Mouse (Mus musculus) brain, embryonic 14.5 days (tissue): ENCODE data around the gene Lurap1l.

ENCODE experiments used
- CTCF ChIP-seq: fragments of 200-500 bp; IDR thresholded peaks from 2 replicates; pipeline ENCODE4 v1.5.1; 2012; ENCODE audit warnings: inconsistent platforms, mild to moderate bottlenecking, moderate library complexity, borderline replicate concordance; ENCODE audit not compliant: insufficient read depth, insufficient read length; ENCODE audit errors: extremely low read depth
- POLR2A ChIP-seq: fragments of 200-500 bp; IDR thresholded peaks from 2 replicates; pipeline ENCODE4 v1.6.1; 2012; ENCODE audit warnings: mild to moderate bottlenecking, inconsistent platforms, borderline replicate concordance; ENCODE audit not compliant: poor library complexity, insufficient read depth, insufficient read length, severe bottlenecking; ENCODE audit errors: extremely low read depth

GRCm38 (mm10) chr4:80924815-80925214 is 14.4 kb downstream of the Lurap1l start:
- TF ChIP-seq CTCF: no peak
- no peak for TF ChIP-seq POLR2A
